Mouse (Mus musculus): ENCODE data around the gene Efnb2.
A peak's percentile ranks its signal among the peaks of the same experiment; 100 is the strongest.

Gene Efnb2

DNA sequence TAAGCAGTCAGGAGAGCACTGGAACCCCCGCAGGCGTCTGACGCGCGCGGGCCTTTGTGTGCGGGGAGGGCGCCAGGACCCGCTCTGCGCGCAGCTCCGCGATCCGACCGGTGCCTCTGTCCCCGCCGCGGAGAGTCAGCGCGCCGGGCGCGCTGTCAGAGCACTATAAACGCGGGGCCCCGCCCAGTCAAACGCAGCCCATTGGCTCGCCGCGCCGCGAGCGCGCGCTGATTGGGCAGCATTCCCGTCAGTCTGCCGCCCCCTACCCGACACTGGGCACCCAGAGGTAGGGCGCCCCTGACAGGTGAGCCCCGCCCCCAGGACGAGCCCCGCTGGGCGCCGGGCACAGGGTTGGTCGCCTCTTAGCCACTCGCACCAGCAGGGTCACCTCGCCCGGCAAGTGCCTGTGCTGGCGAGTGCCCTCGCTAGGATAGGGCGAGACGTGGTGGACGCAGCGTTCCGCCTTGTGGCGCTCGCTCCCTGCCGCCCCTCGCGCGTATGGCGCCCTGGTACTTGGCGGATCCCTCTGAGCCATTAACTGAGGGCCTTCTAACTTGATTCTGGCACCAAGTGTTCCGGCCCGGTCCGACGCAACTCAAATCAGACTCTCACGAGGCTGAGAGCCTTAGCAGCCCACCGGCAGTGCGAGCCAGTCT lies at the start of gene Efnb2:
Efnb2 (minus strand) TSS at position 140 of the 656 bp plus-strand sequence.
- DNase-seq (ENCODE audit: low read depth in 1 of 2, low spot score in 2 of 2), result peak; percentile 45 to 74

DNA sequence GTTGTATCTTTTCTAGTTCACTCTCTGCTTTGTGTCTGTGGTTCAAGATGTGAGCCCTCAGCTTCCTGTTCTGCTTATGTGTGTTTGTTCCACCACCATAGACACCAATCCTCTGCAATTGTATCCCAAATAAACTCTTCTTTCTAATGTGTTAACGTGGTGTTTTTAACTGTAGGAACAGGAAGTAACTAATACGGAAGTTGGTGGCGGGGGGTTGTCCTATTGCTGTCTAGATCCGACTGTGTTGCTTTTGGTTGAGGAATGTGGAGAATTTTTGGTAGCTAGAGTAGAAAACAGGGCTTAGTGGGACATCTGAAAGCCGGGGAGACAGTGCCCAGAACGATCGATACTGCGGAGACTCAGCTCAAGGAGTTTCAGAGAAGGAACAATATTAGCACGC lies 43.8 kb upstream of the Efnb2 start:
- DNase-seq (ENCODE audit: low read depth in 1 of 2, low spot score in 2 of 2), result no peak

DNA sequence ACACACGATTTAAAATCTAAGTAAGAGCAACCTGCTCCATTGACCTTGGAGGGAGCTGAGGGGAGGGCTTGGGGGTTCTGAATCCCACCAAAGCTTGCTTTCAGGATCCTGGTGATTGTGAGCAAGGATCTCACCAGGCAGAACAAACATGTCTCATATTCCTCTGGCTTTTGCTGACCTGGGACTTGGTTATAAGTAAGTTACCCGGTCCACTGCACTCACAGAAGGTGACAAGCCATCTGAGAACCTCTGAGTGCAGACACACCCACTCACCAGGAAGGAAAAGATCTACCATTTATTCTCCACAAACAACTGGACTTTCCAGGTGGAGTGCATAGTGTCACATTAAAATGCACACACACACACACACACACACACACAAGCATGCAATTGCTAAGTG lies 42.6 kb upstream of the Efnb2 start:
- no peak for DNase-seq (ENCODE audit: low read depth in 1 of 2, low spot score in 2 of 2)

DNA sequence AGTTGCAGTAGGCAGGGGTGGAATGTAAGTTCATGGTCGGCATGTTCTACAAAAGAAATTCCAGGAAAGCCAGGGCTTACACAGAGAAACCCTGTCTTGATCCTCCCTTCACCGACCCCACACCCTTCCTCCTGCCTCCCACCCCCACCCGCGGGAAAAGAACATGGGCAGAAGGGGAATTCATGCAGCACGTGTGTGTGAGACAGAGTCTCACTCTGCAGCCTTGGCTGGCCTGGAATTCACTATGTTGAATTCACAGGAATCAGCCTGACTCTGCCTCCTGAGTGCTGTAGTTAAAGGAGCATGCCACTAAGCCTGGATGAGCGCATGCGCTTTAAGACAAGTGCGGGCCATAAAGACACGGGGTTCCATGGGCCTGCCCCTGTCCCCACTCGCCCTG lies 39.8 kb upstream of the Efnb2 start:
- DNase-seq (ENCODE audit: low read depth in 1 of 2, low spot score in 2 of 2), result no peak

DNA sequence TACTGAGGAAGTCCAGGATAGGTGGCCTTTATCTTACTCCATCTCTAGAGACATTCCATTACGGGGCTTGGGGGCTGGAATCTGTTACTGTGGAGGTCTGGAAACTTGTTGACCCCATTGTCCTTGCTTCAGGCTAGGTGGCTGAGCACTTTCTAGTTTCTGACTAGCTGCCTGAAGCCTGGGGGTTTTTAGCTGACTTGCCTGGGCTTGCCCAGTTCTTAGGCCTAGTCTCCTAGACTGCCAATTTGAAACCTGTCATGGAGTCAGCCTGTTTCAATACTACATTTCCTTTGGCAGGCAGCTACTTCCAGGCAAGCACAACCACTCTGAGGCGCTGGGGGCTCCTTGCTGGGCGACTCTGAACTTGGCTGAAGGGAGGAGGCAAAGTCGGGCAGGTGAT lies 39.2 kb upstream of the Efnb2 start:
- DNase-seq (ENCODE audit: low read depth in 1 of 2, low spot score in 2 of 2), result no peak

DNA sequence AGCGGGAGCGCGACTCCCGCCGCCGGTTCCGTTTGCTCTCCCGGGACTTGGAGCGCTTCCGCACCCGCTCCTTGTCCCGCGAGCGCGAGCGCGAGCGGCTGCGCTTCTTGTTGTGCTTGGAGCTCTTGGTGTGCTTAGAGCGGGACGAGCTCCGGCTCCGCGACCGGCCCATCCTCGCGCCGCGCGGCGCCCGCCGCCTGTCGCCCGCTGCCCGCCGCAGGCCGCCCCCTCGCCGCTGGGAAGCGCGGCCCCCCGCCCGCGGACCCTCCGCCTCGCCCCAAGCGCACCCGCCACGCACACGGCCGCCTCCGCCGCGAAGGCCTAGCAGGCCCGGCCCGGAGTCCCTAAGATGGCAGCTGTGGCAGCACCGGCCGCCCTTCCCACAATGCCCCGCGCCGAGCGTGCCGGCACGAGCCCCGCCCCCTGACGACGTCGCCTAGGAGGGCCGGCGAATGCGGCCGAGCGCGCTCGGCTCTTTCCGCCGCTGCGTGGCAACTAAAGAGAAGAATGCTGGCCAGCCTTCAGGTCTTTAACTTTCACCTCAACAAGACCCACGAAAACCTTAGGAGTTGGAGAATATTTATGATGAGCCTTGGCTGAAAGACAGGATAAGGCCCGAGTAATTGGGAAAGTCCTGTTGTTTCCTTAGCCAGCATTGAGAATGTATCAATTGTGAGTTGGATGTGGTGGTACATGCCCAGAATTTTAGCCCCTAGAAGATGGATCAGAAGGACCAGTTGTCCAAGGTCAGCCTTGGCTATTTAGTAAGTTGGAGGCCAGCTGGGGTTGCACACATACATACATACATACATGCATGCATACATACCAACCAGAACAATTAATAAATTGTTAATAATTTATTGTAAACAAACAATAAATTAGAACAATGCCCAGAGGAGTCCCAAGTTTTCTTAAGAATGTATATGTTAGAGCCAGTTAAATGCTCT lies 29.4 kb upstream of the Efnb2 start, which contains the start of gene Arglu1:
Arglu1 (minus strand) TSS at position 376 of the 947 bp plus-strand sequence.
- DNase-seq (ENCODE audit: low read depth in 1 of 2, low spot score in 2 of 2), result peak; percentile 74 to 93

DNA sequence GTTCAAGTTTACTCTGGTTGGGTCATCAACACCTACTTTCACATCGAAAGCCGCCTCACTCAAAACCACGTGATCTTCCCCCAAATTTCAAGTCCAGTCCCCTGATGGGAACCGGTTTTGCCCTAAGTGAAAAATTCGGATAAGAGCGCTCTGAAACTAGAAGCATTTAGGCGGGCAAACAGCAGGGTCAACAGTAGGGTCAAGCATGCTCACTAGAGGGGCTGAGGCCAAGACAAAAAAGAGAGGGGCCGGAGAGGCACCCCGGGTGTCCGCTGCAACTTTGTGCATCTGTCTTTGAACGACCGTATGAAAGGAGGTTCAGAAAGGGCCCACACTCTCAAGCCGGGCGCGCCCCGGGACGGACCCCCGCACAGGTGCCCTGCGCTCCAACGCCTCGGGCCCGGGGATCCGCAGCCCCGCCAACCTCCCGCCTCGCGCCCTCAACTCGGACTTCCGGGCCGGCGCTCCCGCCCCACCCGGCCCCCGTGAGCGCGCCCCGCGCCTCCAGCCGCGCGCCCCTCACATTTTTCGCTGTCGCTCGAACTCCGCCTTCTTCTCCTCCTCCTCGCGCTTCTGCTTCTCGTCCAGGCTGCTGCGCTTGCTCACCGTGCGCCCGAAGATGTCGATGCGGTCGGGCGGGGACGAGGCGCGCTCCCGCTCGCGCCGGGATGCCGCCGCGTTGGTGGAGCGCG lies 28.6 kb upstream of the Efnb2 start:
- peak; percentile 14 to 44 for DNase-seq (ENCODE audit: low read depth in 1 of 2, low spot score in 2 of 2)

DNA sequence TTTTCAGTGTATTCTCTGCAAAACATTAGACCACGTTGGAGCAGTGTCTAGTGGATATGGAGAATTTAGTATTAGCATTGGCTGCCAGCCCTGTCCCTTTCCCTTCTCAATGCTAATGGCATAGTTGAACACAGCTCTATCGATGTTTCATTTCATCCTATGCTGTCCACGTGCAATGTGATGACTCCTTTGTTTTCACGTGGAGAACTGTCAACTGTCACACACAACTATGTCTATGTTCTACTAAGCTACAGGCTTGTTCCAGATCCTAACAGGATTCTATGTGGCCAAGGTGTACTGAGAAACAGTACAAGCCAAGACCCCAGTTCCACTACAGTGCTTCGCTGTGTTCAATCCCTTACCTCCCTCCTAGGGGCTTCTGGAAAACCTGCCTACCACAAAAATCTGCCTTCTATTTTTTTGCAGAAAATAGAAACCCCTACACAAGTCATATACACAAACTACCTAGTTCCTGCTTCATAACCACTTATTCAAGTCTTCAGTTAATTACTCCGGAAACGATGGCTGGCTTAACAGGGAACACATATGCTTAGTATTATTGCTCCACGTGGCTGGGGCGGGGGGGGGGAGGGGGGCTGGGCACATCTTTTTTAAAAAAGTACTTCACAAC lies 27.9 kb upstream of the Efnb2 start:
- no peak for DNase-seq (ENCODE audit: low read depth in 1 of 2, low spot score in 2 of 2)

DNA sequence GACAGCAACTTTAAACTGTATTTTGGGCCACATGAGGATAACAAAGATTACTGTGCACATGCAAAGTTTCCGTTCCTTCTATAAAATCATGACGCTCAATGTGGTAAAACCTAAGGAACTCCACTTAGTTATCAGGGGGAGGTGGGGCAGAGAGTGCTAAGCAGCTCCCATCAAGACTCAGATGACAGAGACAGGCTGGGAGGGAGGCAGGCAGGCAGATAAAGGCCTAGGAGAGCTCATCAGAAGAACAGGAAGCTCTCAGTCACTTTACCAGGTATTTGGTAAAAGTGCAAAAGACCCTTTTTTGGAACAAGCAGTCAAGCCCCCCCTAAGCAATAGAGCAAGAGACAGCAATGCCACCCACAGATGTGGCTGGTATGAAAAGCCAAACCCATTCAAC lies 24.5 kb upstream of the Efnb2 start:
- no peak for DNase-seq (ENCODE audit: low read depth in 1 of 2, low spot score in 2 of 2)

DNA sequence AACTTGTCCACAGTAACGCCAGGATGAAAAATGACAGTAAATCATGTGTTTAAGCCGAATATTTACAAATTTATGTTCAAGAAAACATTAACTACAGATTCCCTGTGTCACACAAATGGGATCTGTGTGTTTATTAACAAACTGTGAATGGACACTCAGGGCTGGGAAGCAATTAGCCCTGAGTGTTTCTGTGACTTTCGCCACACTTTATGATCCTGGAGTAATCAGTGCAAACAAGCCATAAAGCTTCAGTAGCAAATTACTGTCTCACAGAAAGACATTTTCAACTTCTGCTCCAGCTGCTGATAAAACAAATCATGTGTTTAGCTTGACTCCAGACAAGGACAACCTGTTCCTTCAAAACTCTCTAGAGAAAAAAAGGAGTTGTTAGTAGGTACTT lies 21.7 kb upstream of the Efnb2 start:
- no peak for DNase-seq (ENCODE audit: low read depth in 1 of 2, low spot score in 2 of 2)

DNA sequence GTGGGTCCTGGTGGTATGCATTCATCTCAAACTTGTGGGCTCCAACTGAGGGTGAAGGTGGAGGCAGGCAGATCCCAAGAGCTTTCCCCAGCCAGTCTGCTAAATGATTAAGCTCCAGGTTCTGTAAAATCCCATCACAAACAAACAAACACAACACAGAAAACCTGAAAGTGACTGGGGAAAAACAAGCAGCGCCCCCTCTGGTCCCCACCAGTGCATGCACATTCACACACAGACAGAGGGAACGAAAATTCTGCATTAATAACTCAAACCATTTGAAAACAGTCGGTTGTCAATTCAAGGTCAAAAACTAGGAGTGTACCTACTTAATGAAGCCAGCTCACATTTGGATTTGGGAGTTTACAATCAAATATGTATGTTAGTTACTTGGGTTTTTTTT lies 17.2 kb upstream of the Efnb2 start:
- DNase-seq (ENCODE audit: low read depth in 1 of 2, low spot score in 2 of 2), result no peak

DNA sequence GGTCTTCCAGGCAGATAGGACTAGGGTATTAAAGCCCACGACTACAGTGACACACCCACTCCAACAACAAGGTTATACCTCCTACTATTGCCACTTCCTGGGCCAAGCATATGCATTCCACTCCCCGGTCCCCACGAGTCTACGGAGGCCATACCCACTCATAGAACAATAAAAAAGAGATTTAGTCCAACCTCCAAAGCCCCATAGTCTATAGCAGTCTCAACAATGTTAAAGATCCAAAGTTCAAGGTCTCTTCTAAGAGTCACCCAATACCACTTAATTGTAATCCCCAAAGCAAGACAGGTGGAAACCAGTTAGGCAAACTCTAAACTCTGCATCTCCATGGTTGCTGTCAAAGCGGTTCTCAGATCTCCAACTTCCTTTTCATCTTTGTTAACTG lies 13.8 kb upstream of the Efnb2 start:
- DNase-seq (ENCODE audit: low read depth in 1 of 2, low spot score in 2 of 2), result no peak

DNA sequence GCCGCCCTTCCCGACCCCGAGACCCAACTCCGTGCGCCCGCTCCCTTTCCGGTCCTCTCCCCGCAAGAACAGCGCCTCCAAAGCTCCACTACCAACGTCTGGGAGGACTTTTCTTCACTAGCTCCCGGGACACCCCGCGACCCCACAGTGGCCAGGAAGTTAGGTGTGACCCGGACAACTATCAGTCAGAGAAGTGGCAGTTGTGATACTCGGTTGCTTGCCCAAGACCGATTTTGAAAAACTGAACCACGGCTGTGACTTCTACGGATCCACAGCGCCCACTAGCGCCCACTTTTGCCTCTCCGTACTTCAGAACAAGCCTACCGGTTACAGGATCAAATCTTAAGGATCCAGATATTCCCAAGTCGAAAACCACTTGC lies 707 bp upstream of the Efnb2 start:
- DNase-seq (ENCODE audit: low read depth in 1 of 2, low spot score in 2 of 2), result peak; percentile 46 to 77

DNA sequence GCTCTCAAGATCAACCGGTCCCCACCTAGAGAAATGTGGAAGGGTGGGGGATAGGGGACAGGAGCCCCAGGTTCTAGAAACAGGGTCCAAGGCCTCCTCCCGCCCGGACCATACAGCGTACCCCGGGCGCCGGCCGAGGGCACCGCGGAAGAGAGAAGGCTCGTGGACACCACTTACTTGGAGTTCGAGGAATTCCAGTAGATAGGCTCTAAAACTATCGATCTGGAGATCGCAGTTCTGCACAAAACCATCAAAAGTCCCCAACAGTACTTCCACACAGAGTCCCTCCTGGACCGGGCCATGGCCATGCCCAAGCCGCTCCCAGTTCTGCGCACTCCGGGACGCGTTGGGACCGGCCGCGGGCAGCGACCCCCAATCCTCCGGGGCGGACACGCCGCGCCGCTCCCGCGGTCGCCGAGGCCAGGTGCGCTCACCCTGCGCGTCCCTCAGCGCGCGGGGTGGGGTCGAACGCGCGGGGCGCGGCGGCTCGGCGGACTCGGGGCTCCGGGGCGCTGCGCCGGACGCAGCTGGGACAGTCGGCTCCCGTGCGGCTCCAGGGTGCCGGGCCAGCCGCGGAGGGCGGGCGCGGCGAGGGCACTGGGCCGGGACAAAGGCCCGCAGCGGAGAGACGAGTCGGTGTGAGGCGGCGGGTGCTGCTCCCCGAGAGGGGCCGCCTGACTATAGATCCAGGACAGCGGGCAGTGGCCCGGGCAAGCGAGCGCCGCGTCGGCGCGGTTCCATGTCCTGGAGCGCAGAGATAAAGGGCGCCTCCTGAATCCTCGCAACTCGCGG lies 539 bp downstream of the Efnb2 start:
- no peak for DNase-seq (ENCODE audit: low read depth in 1 of 2, low spot score in 2 of 2)

DNA sequence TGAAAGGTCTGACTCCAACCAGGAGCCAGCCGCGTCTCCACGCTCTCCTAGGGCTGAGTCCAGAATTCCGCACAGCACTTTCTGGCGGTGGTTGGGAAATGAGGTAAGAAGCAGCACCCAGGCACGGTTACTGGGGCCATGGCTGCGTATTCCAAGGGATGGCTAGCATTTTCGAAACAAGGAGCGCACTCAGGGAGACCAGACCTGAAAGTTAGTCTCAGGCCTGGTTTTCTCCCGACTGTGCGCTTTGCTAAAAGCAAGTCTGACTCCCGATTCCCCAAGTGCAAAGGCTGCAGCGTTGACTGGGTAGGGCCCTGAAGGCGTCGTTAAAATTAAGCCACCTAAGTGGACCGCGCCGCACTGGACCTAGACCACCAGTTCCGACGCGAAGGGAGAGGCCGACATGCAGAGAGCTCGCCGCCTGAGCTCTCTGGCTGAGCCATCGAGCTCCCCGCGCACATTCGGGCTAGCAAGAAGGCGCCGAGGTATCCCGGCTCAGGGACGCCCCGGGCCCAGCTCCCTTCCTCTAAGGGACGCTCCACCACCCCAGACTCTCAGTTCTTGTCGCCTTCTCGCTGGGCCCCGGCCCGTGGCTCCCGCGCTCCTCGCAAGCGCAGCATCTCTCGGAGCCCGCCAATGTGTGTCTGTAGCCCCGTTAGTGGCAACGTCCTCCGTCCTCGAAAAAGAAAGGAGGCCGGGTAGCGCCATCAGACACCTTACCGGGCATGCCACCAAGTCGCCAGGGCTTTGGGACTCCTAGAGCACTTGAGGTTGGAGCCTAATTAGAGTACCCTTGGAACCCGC lies 1.3 kb downstream of the Efnb2 start:
- no peak for DNase-seq (ENCODE audit: low read depth in 1 of 2, low spot score in 2 of 2)

DNA sequence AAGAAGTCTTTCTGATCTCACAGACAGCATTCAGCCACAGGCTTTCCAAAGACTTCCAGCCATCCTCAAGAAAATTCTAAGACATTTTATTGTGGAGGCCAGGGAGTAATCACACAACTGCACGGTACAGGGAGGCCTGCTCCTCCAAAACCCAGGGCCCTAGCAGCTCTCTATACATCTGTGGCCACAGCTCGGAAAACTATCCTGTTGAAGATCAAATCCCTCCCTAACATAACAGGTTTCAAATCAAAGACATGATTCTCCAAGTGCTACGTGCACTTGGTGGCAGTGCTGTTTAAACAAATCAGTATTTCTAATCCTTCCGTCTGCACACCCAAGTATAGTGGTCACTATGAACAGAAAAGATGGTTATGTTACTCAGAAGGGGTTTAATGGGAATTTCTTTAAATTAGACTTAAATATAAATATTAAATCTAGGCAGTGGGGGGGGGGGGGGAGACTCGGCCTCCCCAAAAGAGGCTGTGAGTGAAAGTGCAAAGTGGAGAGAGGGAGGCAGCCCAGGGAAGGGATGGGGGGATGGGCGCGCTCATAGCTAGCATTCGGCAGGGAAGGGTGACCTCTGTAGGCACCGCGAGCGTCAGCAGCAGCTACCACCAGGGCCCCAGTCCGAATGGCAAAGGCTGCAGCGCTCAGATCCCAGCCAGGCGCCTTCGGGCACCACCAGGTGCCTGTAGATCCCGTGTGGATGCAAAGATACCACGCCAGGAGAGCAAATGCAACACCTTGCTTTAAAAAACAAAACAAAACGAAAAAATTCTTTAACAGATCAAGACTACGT lies 2.4 kb downstream of the Efnb2 start:
- DNase-seq (ENCODE audit: low read depth in 1 of 2, low spot score in 2 of 2), result peak in 1 of 2 experiments; percentile 28

DNA sequence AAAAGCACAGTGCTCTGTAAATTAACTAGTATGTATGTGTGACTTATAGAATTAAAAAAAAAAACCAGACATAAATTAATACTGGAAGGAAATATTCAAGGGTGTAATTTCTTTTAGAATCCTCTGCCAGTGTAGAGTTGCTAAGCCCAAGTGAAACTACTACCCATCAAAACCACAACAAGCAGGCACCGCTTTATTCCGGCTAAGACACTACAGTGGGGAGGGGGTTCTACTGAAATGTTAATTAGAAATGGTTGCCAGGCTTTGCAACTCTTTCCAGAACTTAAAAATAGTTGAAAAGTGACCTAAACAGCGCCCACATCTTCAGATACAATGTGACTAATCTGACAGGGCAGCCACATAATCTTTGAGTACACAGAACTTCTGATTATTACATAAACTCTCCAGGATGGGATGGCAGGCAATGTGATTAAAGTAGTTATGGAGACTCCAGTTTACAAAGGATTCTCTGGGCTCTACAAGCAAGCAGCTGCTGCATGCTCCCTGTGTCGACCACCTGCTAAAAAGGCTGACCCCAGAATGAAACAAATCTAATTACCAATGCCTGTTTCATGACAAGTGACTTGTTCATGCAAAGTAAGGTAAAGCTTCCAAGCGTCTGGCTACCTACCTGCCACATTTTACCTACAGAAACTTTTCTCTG lies 3.2 kb downstream of the Efnb2 start:
- no peak for DNase-seq (ENCODE audit: low read depth in 1 of 2, low spot score in 2 of 2)

All from monocyte, adult 2 months (primary cell).